Mouse (Mus musculus): ENCODE results near the gene Prodh2. TPM values are rescaled to one million over a fixed set of nuclear protein-coding genes. Genes with fewer than 3 reads are reported as not detected.
"Not testable (repeated sequence)": the region's sequence is repeated elsewhere in the genome, so short reads cannot be mapped to it uniquely, and the experiment has no call there.

Prodh2 gene
- polyA plus RNA-seq, 1 experiment from 2014 or later: not detected

- not testable (repeated sequence) for H3K36me3 ChIP-seq; H3K27me3 ChIP-seq (ENCODE audit: low read depth, poor library complexity, severe bottlenecking); H3K4me1 ChIP-seq; H3K27ac ChIP-seq (replicated peaks); H3K4me3 ChIP-seq; DNase-seq (ENCODE audit: low spot score); H3K9me3 ChIP-seq (replicated peaks)
- 62% methylated on average over 5 of the region's 5 CpGs for WGBS
Measured at GRCm38 (mm10) chr7:30495506-30496042, 2.2 kb downstream of the Prodh2 start.

- H3K27ac ChIP-seq (replicated peaks); DNase-seq (ENCODE audit: low spot score); H3K36me3 ChIP-seq; H3K27me3 ChIP-seq (ENCODE audit: low read depth, poor library complexity, severe bottlenecking); H3K4me3 ChIP-seq; H3K4me1 ChIP-seq; H3K9me3 ChIP-seq (replicated peaks): not testable (repeated sequence)
- WGBS: 76% methylated on average over 5 of the region's 5 CpGs
Measured at GRCm38 (mm10) chr7:30501159-30501558, 7.7 kb downstream of the Prodh2 start.

GRCm38 (mm10) chr7:30508061-30508460, 14.6 kb downstream of the Prodh2 start:
- 79% methylated on average over 4 of the region's 4 CpGs for WGBS
- Histone ChIP-seq H3K27ac (replicated peaks) (no peak overlapping the region), H3K9me3 (replicated peaks) (no peaks in the 10 kb centered on the region), H3K27me3 (ENCODE audit: low read depth, poor library complexity, severe bottlenecking) (no peaks in the 10 kb centered on the region), H3K36me3 (no peaks in the 10 kb centered on the region), H3K4me3 (no peak overlapping the region), H3K4me1 (no peaks in the 10 kb centered on the region)
- DNase-seq (ENCODE audit: low spot score): no peak

- no peaks in the 10 kb centered on the region for H3K36me3 ChIP-seq
- no peaks in the 10 kb centered on the region for H3K9me3 ChIP-seq (replicated peaks)
- H3K4me1 ChIP-seq: peaks cover 14% of the 10 kb centered on the region
- 63% methylated on average over 24 of the region's 24 CpGs for WGBS
- no peak overlapping the region for H3K27ac ChIP-seq (replicated peaks)
- no peak for DNase-seq (ENCODE audit: low spot score)
- H3K4me3 ChIP-seq: no peak overlapping the region
- H3K27me3 ChIP-seq (ENCODE audit: low read depth, poor library complexity, severe bottlenecking): peaks cover 6% of the 10 kb centered on the region; the same call in 1 of the 2 replicates
Measured at GRCm38 (mm10) chr7:30515003-30515760, 21.8 kb downstream of the Prodh2 start.

GRCm38 (mm10) chr7:30518325-30518724, 24.9 kb downstream of the Prodh2 start:
- 48% methylated on average over 8 of the region's 8 CpGs for WGBS
- Histone ChIP-seq H3K4me1 (peaks cover 30% of the 10 kb centered on the region), H3K27ac (replicated peaks) (no peak overlapping the region; the same call in 1 of the 2 replicates), H3K27me3 (ENCODE audit: low read depth, poor library complexity, severe bottlenecking) (peaks cover 6% of the 10 kb centered on the region; the same call in 1 of the 2 replicates), H3K36me3 (peaks cover 9% of the 10 kb centered on the region), H3K4me3 (no peak overlapping the region), H3K9me3 (replicated peaks) (no peaks in the 10 kb centered on the region)
- DNase-seq (ENCODE audit: low spot score): no peak

GRCm38 (mm10) chr7:30520396-30520795, 27.0 kb downstream of the Prodh2 start:
- Histone ChIP-seq H3K27me3 (ENCODE audit: low read depth, poor library complexity, severe bottlenecking) (peaks cover 4% of the 10 kb centered on the region; the same call in 1 of the 2 replicates), H3K4me1 (peaks cover 30% of the 10 kb centered on the region), H3K4me3 (no peak overlapping the region), H3K27ac (replicated peaks) (peak overlapping the region; percentile 2; the same call in 1 of the 2 replicates), H3K9me3 (replicated peaks) (no peaks in the 10 kb centered on the region), H3K36me3 (peaks cover 30% of the 10 kb centered on the region)
- WGBS: 72% methylated on average over 4 of the region's 4 CpGs
- no peak for DNase-seq (ENCODE audit: low spot score)

- no peak overlapping the region for H3K4me3 ChIP-seq
- DNase-seq (ENCODE audit: low spot score): no peak
Measured at GRCm38 (mm10) chr7:30520856-30521255, 27.4 kb downstream of the Prodh2 start.

GRCm38 (mm10) chr7:30522871-30523270, 29.4 kb downstream of the Prodh2 start:
- H3K36me3 ChIP-seq: peaks cover 55% of the 10 kb centered on the region
- H3K4me1 ChIP-seq: peaks cover 39% of the 10 kb centered on the region
- H3K9me3 ChIP-seq (replicated peaks): no peaks in the 10 kb centered on the region
- H3K27me3 ChIP-seq (ENCODE audit: low read depth, poor library complexity, severe bottlenecking): peaks cover 13% of the 10 kb centered on the region
- no peak overlapping the region for H3K27ac ChIP-seq (replicated peaks)
- DNase-seq (ENCODE audit: low spot score): no peak
- no peak overlapping the region for H3K4me3 ChIP-seq
- 81% methylated on average over 10 of the region's 10 CpGs for WGBS

More at GRCm38 (mm10) chr7:30520856-30521255, 27.4 kb downstream of the Prodh2 start:
- Histone ChIP-seq H3K36me3 (peaks cover 35% of the 10 kb centered on the region), H3K27ac (replicated peaks) (peak overlapping the region; percentile 2), H3K4me1 (peaks cover 27% of the 10 kb centered on the region), H3K9me3 (replicated peaks) (no peaks in the 10 kb centered on the region), H3K27me3 (ENCODE audit: low read depth, poor library complexity, severe bottlenecking) (no peaks in the 10 kb centered on the region)
- 85% methylated on average over 5 of the region's 5 CpGs for WGBS

GRCm38 (mm10) chr7:30524487-30524886, 31.1 kb downstream of the Prodh2 start:
- H3K4me1 ChIP-seq: peaks cover 35% of the 10 kb centered on the region
- H3K36me3 ChIP-seq: peaks cover 71% of the 10 kb centered on the region
- WGBS: 81% methylated on average over 6 of the region's 6 CpGs

GRCm38 (mm10) chr7:30525954-30526353, 32.5 kb downstream of the Prodh2 start:
- H3K27ac ChIP-seq (replicated peaks): no peak overlapping the region
- peaks cover 22% of the 10 kb centered on the region for H3K4me1 ChIP-seq
- no peak overlapping the region for H3K4me3 ChIP-seq
- peaks cover 86% of the 10 kb centered on the region for H3K36me3 ChIP-seq
- DNase-seq (ENCODE audit: low spot score): no peak
- 32% methylated on average over 10 of the region's 10 CpGs for WGBS
- peaks cover 16% of the 10 kb centered on the region for H3K27me3 ChIP-seq (ENCODE audit: low read depth, poor library complexity, severe bottlenecking)
- H3K9me3 ChIP-seq (replicated peaks): no peaks in the 10 kb centered on the region

More at GRCm38 (mm10) chr7:30524487-30524886, 31.1 kb downstream of the Prodh2 start:
- no peak for DNase-seq (ENCODE audit: low spot score)
- Histone ChIP-seq H3K27me3 (ENCODE audit: low read depth, poor library complexity, severe bottlenecking) (peaks cover 16% of the 10 kb centered on the region), H3K9me3 (replicated peaks) (no peaks in the 10 kb centered on the region), H3K27ac (replicated peaks) (no peak overlapping the region), H3K4me3 (no peak overlapping the region)

- H3K9me3 ChIP-seq (replicated peaks): no peaks in the 10 kb centered on the region
- peak overlapping the region; percentile 17; the same call in 1 of the 2 replicates for H3K27ac ChIP-seq (replicated peaks)
- no peak for DNase-seq (ENCODE audit: low spot score)
- 0 out of 2 replicates have a peak overlapping the region, but pooled peaks have one; percentile 7 for H3K4me3 ChIP-seq
- H3K4me1 ChIP-seq: peaks cover 18% of the 10 kb centered on the region
- peaks cover 90% of the 10 kb centered on the region for H3K36me3 ChIP-seq
- 21% methylated on average over 17 of the region's 17 CpGs for WGBS
- H3K27me3 ChIP-seq (ENCODE audit: low read depth, poor library complexity, severe bottlenecking): peaks cover 16% of the 10 kb centered on the region
Measured at GRCm38 (mm10) chr7:30526399-30526798, 33.0 kb downstream of the Prodh2 start.

GRCm38 (mm10) chr7:30526981-30527380, 33.6 kb downstream of the Prodh2 start:
- H3K27me3 ChIP-seq (ENCODE audit: low read depth, poor library complexity, severe bottlenecking): peaks cover 20% of the 10 kb centered on the region
- H3K36me3 ChIP-seq: peaks cover 96% of the 10 kb centered on the region
- H3K9me3 ChIP-seq (replicated peaks): no peaks in the 10 kb centered on the region
- no peak overlapping the region for H3K4me3 ChIP-seq
- WGBS: 82% methylated on average over 14 of the region's 14 CpGs
- H3K27ac ChIP-seq (replicated peaks): peak overlapping the region; percentile 17; the same call in 1 of the 2 replicates
- peaks cover 17% of the 10 kb centered on the region for H3K4me1 ChIP-seq
- no peak for DNase-seq (ENCODE audit: low spot score)

- no peak for DNase-seq (ENCODE audit: low spot score)
- Histone ChIP-seq H3K36me3 (peaks cover 68% of the 10 kb centered on the region), H3K4me3 (no peak overlapping the region), H3K4me1 (peaks cover 46% of the 10 kb centered on the region), H3K9me3 (replicated peaks) (no peaks in the 10 kb centered on the region), H3K27me3 (ENCODE audit: low read depth, poor library complexity, severe bottlenecking) (peaks cover 37% of the 10 kb centered on the region), H3K27ac (replicated peaks) (no peak overlapping the region)
- WGBS: 88% methylated on average over 9 of the region's 9 CpGs
Measured at GRCm38 (mm10) chr7:30531291-30531815, 37.9 kb downstream of the Prodh2 start.
